ENCODE assay signal across 12 mouse cellular contexts in the genomic region with DNA sequence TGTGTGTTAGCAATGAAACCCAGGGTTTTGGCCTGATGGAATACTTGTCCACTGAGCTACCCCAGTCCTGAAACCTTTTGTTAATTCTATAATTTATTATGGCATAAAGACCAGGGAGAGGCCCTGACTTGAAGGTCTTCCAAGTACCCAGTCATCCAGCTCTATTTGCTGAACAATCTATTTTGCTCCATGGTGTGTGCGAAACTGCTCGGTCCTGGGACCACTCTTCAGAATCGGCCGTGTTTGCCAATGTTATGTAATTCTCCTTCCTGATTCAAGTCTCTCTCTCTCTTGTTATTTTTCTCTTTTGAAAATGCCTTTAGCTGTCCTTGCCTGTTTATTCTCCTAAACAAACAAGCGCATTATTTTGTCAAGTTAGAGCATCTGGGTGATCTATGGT.
"Had no signal": no experiment of that assay in that cellular context is flagged by ENCODE, and none has a peak within 500 bp of the region (broad histone marks: within the 10 kb centered on the region; RNA-seq: fewer than 3 reads in every experiment).

No protein-coding gene starts in this region.

- H3K9ac ChIP-seq: limb, embryonic 13.5 days; liver, embryonic 14.5 days; lung, embryonic 14.5 days; midbrain, embryonic 12.5 days had no signal

- ATAC-seq: inflammation-experienced regulatory T-cells, adult 6 months had no signal

- DNase-seq: kidney, adult 18-20 months; kidney, postnatal 10 days; left cerebral cortex, postnatal 4 days; lung, embryonic 14.5 days; right cerebral cortex, postnatal 14 days; thymus, adult 18-20 months; thymus, postnatal 14 days had no signal

- H3K9me3 ChIP-seq: limb, embryonic 13.5 days; midbrain, embryonic 12.5 days had no signal

- H3K36me3 ChIP-seq: limb, embryonic 13.5 days; midbrain, embryonic 12.5 days had no signal

- H3K27me3 ChIP-seq: midbrain, embryonic 12.5 days had no signal

- H3K27ac ChIP-seq: layer of hippocampus, adult 2 months; limb, embryonic 13.5 days; liver, embryonic 14.5 days; midbrain, embryonic 12.5 days had no signal

- H3K4me3 ChIP-seq: layer of hippocampus, adult 2 months; limb, embryonic 13.5 days; midbrain, embryonic 12.5 days had no signal

- H3K4me1 ChIP-seq: midbrain, embryonic 12.5 days had no signal

- H3K4me2 ChIP-seq: limb, embryonic 13.5 days; lung, embryonic 14.5 days; midbrain, embryonic 12.5 days had no signal
